Mouse (Mus musculus): ENCODE measurements around the gene Fcamr. TPM values are rescaled to one million over a fixed set of nuclear protein-coding genes. Genes with fewer than 3 reads are reported as not detected.

Fcamr gene
- polyA plus RNA-seq, 1 experiment from 2014 or later: 0.17 TPM

DNA sequence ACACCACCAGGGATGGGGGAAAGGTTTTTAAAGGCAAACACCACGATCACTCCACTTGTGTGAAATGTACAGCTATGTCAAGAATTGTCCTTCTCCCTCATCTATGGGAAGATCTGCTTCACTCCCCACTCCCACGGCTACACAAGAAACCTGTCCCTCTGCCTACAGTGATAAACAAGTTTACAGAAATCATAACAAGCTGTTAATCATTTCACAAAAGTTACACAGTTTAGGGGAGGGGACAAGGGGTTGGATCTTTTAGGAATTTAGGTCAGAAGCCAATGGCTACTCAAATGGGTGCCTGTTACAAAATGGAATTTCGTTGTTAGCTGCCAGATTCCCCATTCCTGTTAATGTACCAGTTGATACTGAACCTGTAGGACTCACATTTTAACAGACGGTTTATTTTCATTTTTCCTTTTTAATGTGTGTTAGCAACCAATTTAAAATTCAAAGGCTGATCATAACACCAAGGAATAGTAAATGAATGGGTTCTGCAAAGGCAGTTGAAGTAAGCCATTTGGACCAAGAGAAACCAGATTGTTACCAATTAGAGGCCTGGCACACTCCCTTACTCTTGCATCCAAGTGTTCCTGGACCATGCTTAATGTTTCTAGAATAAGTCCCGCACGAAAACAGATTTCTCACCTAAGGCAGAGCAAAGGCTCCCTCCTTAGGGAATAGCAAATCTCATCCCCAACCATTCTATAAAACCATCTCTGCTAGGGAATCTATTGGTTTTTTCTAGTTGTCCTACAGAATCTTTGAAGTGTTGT lies 34.6 kb downstream of the Fcamr start:
- WGBS: 76% methylated on average over 6 of the region's 6 CpGs
- Histone ChIP-seq H3K4me1 (no peaks in the 10 kb centered on the region; the same call in 1 of the 2 replicates), H3K4me2 (no peak overlapping the region), H3K36me3 (no peaks in the 10 kb centered on the region), H3K9ac (no peak overlapping the region), H3K27me3 (replicated peaks) (no peaks in the 10 kb centered on the region), H3K9me3 (no peaks in the 10 kb centered on the region), H3K27ac (no peak overlapping the region), H3K4me3 (replicated peaks) (no peak overlapping the region)
- no peak for ATAC-seq (ENCODE audit: insufficient read depth, low FRiP score, low read depth)

DNA sequence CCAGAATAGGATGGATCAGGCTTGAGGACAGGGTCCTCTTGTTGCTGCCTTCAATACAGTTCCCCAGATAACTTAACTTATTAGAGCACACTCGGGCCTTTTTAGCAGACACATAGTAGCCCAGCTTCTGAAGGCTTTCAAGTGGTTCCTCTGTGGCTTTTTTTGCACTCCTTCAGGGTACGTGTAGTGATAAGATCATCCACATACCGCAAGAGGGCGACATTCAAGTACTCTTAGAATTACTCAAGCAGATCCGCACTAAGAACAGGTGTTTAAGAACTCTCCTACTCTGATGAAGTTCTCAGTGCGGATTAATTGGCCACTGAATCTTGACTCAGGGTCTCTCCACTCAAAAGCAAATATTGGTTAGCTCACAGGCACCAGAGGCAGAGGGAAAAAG lies 37.6 kb downstream of the Fcamr start:
- Histone ChIP-seq H3K27me3 (replicated peaks) (no peaks in the 10 kb centered on the region), H3K9me3 (no peaks in the 10 kb centered on the region), H3K9ac (no peak overlapping the region), H3K36me3 (no peaks in the 10 kb centered on the region), H3K4me2 (no peak overlapping the region), H3K4me1 (no peaks in the 10 kb centered on the region; the same call in 1 of the 2 replicates), H3K4me3 (replicated peaks) (no peak overlapping the region), H3K27ac (no peak overlapping the region)
- 47% methylated on average over 6 of the region's 6 CpGs for WGBS
- no peak for ATAC-seq (ENCODE audit: insufficient read depth, low FRiP score, low read depth)

- Histone ChIP-seq H3K4me2 (no peak overlapping the region), H3K4me3 (replicated peaks) (no peak overlapping the region), H3K4me1 (no peaks in the 10 kb centered on the region; the same call in 1 of the 2 replicates), H3K27me3 (replicated peaks) (no peaks in the 10 kb centered on the region), H3K27ac (no peak overlapping the region), H3K36me3 (no peaks in the 10 kb centered on the region), H3K9me3 (no peaks in the 10 kb centered on the region), H3K9ac (no peak overlapping the region)
- no peak for ATAC-seq (ENCODE audit: insufficient read depth, low FRiP score, low read depth)
- 31% methylated on average over 8 of the region's 8 CpGs for WGBS
Measured at GRCm38 (mm10) chr1:130840599-130841379, 40.1 kb downstream of the Fcamr start.

DNA sequence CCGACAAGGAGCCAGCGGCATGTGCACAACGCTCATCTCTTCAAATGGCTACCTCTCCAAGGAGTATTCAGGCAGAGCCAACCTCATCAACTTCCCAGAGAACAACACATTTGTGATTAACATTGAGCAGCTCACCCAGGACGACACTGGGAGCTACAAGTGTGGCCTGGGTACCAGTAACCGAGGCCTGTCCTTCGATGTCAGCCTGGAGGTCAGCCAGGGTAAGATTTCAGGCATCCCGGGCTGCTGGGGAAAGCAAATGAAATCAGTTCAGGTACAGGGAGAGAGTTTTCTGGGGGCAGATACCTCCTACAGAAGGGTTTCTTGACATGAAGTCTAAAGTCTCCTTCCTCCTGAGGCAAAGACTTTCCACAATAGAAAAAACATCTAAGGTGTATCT lies 40.9 kb downstream of the Fcamr start:
- Histone ChIP-seq H3K27me3 (replicated peaks) (no peaks in the 10 kb centered on the region), H3K27ac (no peak overlapping the region)
- WGBS: 85% methylated on average over 7 of the region's 7 CpGs

DNA sequence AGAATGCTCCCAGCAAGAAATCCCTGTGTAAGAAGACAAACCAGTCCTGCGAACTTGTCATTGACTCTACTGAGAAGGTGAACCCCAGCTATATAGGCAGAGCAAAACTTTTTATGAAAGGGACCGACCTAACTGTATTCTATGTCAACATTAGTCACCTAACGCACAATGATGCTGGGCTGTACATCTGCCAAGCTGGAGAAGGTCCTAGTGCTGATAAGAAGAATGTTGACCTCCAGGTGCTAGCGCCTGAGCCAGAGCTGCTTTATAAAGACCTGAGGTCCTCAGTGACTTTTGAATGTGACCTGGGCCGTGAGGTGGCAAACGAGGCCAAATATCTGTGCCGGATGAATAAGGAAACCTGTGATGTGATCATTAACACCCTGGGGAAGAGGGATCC lies 43.8 kb downstream of the Fcamr start:
- H3K4me3 ChIP-seq (replicated peaks): no peak overlapping the region
- WGBS: 76% methylated on average over 7 of the region's 7 CpGs
- no peaks in the 10 kb centered on the region for H3K36me3 ChIP-seq
- H3K27me3 ChIP-seq (replicated peaks): no peaks in the 10 kb centered on the region
- no peaks in the 10 kb centered on the region for H3K9me3 ChIP-seq
- H3K9ac ChIP-seq: no peak overlapping the region
- no peak for ATAC-seq (ENCODE audit: insufficient read depth, low FRiP score, low read depth)
- H3K27ac ChIP-seq: no peak overlapping the region
- no peak overlapping the region for H3K4me2 ChIP-seq
- H3K4me1 ChIP-seq: no peaks in the 10 kb centered on the region; the same call in 1 of the 2 replicates

More for the DNA sequence above, 40.9 kb downstream of the Fcamr start:
- H3K9ac ChIP-seq: no peak overlapping the region
- no peak overlapping the region for H3K4me3 ChIP-seq (replicated peaks)
- no peaks in the 10 kb centered on the region for H3K9me3 ChIP-seq
- H3K4me1 ChIP-seq: no peaks in the 10 kb centered on the region; the same call in 1 of the 2 replicates
- H3K36me3 ChIP-seq: no peaks in the 10 kb centered on the region
- no peak overlapping the region for H3K4me2 ChIP-seq
- no peak for ATAC-seq (ENCODE audit: insufficient read depth, low FRiP score, low read depth)

DNA sequence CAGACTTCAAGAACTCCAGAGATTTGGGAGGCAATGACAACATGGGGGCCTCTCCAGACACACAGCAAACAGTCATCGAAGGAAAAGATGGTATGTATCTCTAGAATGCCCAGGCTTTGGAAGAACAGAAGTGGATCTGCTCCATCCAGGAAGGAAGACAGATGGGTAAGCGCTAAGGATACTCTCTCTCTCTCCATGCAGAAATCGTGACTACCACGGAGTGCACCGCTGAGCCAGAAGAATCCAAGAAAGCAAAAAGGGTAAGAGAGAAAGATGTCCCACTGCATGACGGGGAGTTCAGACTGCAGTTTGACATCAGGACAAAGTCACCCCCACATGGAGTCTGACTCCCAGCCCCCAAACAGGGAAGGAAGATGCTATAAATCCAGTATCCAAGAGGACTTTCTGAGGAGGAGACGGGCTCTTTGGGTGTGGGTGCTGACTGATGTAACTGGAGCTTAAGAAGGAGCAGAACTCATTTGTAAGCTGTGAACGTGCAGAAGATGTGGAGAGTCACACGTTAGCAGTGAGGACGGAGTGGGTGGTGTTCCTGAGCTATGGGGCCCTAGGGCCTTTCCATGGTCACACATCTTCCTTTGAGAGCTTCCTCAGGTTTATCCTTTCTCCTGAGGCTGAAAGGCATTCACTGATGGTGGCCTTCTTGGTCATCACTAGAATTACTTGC lies 49.0 kb downstream of the Fcamr start:
- 88% methylated on average over 10 of the region's 10 CpGs for WGBS
- H3K27ac ChIP-seq: no peak overlapping the region

GRCm38 (mm10) chr1:130850405-130850804 lies 49.7 kb downstream of the Fcamr start:
- Histone ChIP-seq H3K27me3 (replicated peaks) (no peaks in the 10 kb centered on the region), H3K27ac (no peak overlapping the region), H3K9ac (no peak overlapping the region), H3K4me3 (replicated peaks) (no peak overlapping the region), H3K36me3 (no peaks in the 10 kb centered on the region), H3K4me2 (no peak overlapping the region), H3K9me3 (no peaks in the 10 kb centered on the region), H3K4me1 (no peaks in the 10 kb centered on the region)
- WGBS: 81% methylated on average over 5 of the region's 5 CpGs
- no peak for ATAC-seq (ENCODE audit: insufficient read depth, low FRiP score, low read depth)

More for the DNA sequence above, 49.0 kb downstream of the Fcamr start:
- Histone ChIP-seq H3K36me3 (no peaks in the 10 kb centered on the region), H3K4me3 (replicated peaks) (no peak overlapping the region), H3K4me1 (no peaks in the 10 kb centered on the region), H3K9me3 (no peaks in the 10 kb centered on the region), H3K9ac (no peak overlapping the region), H3K27me3 (replicated peaks) (no peaks in the 10 kb centered on the region), H3K4me2 (no peak overlapping the region)
- no peak for ATAC-seq (ENCODE audit: insufficient read depth, low FRiP score, low read depth)

DNA sequence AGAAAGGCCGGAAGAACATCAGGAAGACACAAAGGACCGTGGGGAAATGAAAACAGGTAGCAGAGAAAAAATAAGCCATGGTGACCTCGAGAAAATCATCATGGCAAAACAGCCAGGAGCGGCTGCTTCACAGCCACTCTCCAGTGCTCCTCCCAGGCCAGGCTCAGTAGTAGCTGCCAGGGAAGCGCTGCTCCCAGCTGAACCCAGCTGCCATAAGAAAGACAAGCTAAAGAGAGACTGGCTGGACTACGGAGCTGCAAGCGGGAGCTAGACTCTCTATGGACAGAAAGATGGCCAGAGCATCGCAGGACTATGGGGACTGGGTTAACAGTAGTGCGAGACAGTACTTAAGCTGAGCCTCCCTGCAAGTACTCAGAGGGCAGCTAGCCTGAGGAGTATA lies 54.1 kb downstream of the Fcamr start:
- WGBS: 73% methylated on average over 9 of the region's 9 CpGs
- Histone ChIP-seq H3K27ac (no peak overlapping the region), H3K4me1 (no peaks in the 10 kb centered on the region), H3K4me3 (replicated peaks) (no peak overlapping the region), H3K9ac (no peak overlapping the region), H3K27me3 (replicated peaks) (no peaks in the 10 kb centered on the region), H3K9me3 (no peaks in the 10 kb centered on the region), H3K36me3 (no peaks in the 10 kb centered on the region), H3K4me2 (no peak overlapping the region)
- ATAC-seq (ENCODE audit: insufficient read depth, low FRiP score, low read depth): no peak

GRCm38 (mm10) chr1:130855723-130856122 lies 55.0 kb downstream of the Fcamr start:
- no peaks in the 10 kb centered on the region for H3K4me1 ChIP-seq
- ATAC-seq (ENCODE audit: insufficient read depth, low FRiP score, low read depth): no peak
- H3K9me3 ChIP-seq: no peaks in the 10 kb centered on the region
- no peak overlapping the region for H3K27ac ChIP-seq
- H3K4me3 ChIP-seq (replicated peaks): no peak overlapping the region
- H3K27me3 ChIP-seq (replicated peaks): no peaks in the 10 kb centered on the region
- H3K9ac ChIP-seq: no peak overlapping the region
- no peaks in the 10 kb centered on the region for H3K36me3 ChIP-seq
- H3K4me2 ChIP-seq: no peak overlapping the region
- 83% methylated on average over 2 of the region's 2 CpGs for WGBS

- Histone ChIP-seq H3K27me3 (replicated peaks) (no peaks in the 10 kb centered on the region), H3K36me3 (no peaks in the 10 kb centered on the region), H3K4me2 (no peak overlapping the region), H3K9ac (no peak overlapping the region), H3K4me3 (replicated peaks) (no peak overlapping the region), H3K9me3 (no peaks in the 10 kb centered on the region), H3K4me1 (no peaks in the 10 kb centered on the region), H3K27ac (no peak overlapping the region)
- WGBS: 62% methylated on average over 4 of the region's 4 CpGs
- no peak for ATAC-seq (ENCODE audit: insufficient read depth, low FRiP score, low read depth)
Measured at GRCm38 (mm10) chr1:130857456-130857855, 56.8 kb downstream of the Fcamr start.

- Histone ChIP-seq H3K9ac (no peak overlapping the region), H3K36me3 (no peaks in the 10 kb centered on the region), H3K9me3 (no peaks in the 10 kb centered on the region), H3K4me2 (no peak overlapping the region), H3K4me3 (replicated peaks) (no peak overlapping the region), H3K27me3 (replicated peaks) (no peaks in the 10 kb centered on the region), H3K4me1 (no peaks in the 10 kb centered on the region), H3K27ac (no peak overlapping the region)
- WGBS: 77% methylated on average over 4 of the region's 4 CpGs
- ATAC-seq (ENCODE audit: insufficient read depth, low FRiP score, low read depth): no peak
Measured at GRCm38 (mm10) chr1:130864238-130864637, 63.5 kb downstream of the Fcamr start.

Data from stomach, embryonic 15.5 days (tissue).